Mouse (Mus musculus) heart, adult 2 months (tissue): ENCODE measurements at regions not wholly inside any gene's neighbourhood (a gene's known extent, or its start where the extent isn't known, plus 50 kb on each side); places are given as distances from the start of the nearest gene placed in this dataset.

Source experiments
- DNase-seq, 2 experiments: peaks; one replicate each; pipeline ENCODE4 v3.0.0; 2021
- H3K27ac ChIP-seq: fragments of 200-600 bp; 2 replicates; pipeline ENCODE4 v1.8.1; 2022
- H3K27me3 ChIP-seq: fragments of 200-500 bp; 2 replicates; pipeline ENCODE4 v1.6.1; 2012; ENCODE audit warnings: mild to moderate bottlenecking, low read length, inconsistent platforms, mixed read lengths; ENCODE audit not compliant: control insufficient read depth, insufficient read depth
- H3K36me3 ChIP-seq: fragments of 200-500 bp; 2 replicates; pipeline ENCODE4 v1.6.1; 2012; ENCODE audit warnings: low read length, inconsistent platforms; ENCODE audit not compliant: control insufficient read depth, insufficient read depth
- H3K4me1 ChIP-seq: fragments of 200-500 bp; 2 replicates; pipeline ENCODE4 v1.6.1; 2011; ENCODE audit warnings: low read length; ENCODE audit not compliant: control insufficient read depth, insufficient read depth
- H3K4me3 ChIP-seq: fragments of 200-600 bp; 2 replicates; pipeline ENCODE4 v1.8.1; 2022
- H3K79me2 ChIP-seq: fragments of 200-500 bp; replicated peaks from 2 replicates; pipeline ENCODE4 v1.6.1; 2012; ENCODE audit warnings: mild to moderate bottlenecking, inconsistent platforms, low read length, moderate library complexity, mixed read lengths; ENCODE audit not compliant: control insufficient read depth, insufficient read depth
- H3K9ac ChIP-seq: fragments of 200-500 bp; 2 replicates; pipeline ENCODE4 v1.6.1; 2012; ENCODE audit warnings: low read depth, mild to moderate bottlenecking, control low read depth, inconsistent platforms, low read length, mixed read lengths
- CTCF ChIP-seq: fragments of 200-600 bp; IDR thresholded peaks from 2 replicates; pipeline ENCODE4 v1.8.1; 2022; ENCODE audit warnings: antibody characterized with exemption, mild to moderate bottlenecking, moderate library complexity
- EP300 ChIP-seq: fragments of 200-500 bp; IDR thresholded peaks from 2 replicates; pipeline ENCODE4 v1.6.1; 2011; ENCODE audit warnings: low read depth, low read length, control low read depth; ENCODE audit not compliant: insufficient read depth
- POLR2A ChIP-seq: fragments of 200-500 bp; IDR thresholded peaks from 2 replicates; pipeline ENCODE4 v1.6.1; 2011; ENCODE audit warnings: mild to moderate bottlenecking, low read depth, low read length, control low read depth; ENCODE audit not compliant: insufficient read depth
- WGBS: fragments of 180-500 bp; shearing (Covaris S2); methylation state at CpG from one replicate; pipeline ENCODE4 v1.1.7; 2018; 5-methylcytosine and 5-hydroxymethylcytosine counted together
- intact Hi-C: fragments of 180-260 bp; cut with DNase I; formaldehyde crosslinking; loops from one replicate; pipeline ENCODE4 v1.15.1; 2025

GRCm38 (mm10) chr3:65891594-65891993 lies 66.5 kb downstream of the Ccnl1 start:
- DNase-seq: no peak
- intact Hi-C loops: no loop called here
- H3K79me2 ChIP-seq: no peaks in the 10 kb centered on the region
- H3K27ac ChIP-seq: no peak overlapping the region
- H3K36me3 ChIP-seq: no peaks in the 10 kb centered on the region
- H3K27me3 ChIP-seq: no peaks in the 10 kb centered on the region
- 84% methylated on average over 1 of the region's 1 CpGs for WGBS
- peaks cover 4% of the 10 kb centered on the region for H3K4me1 ChIP-seq
- H3K9ac ChIP-seq: no peak overlapping the region
- no peak overlapping the region for H3K4me3 ChIP-seq
- TF ChIP-seq EP300: no peak
- no peak for TF ChIP-seq POLR2A
- TF ChIP-seq CTCF: no peak

- Histone ChIP-seq H3K79me2 (no peaks in the 10 kb centered on the region), H3K4me3 (no peak overlapping the region), H3K27me3 (no peaks in the 10 kb centered on the region), H3K9ac (no peak overlapping the region), H3K36me3 (no peaks in the 10 kb centered on the region), H3K27ac (no peak overlapping the region), H3K4me1 (peaks cover 4% of the 10 kb centered on the region)
- DNase-seq: no peak
- intact Hi-C loops: no loop called here
- TF ChIP-seq CTCF: no peak
- no peak for TF ChIP-seq EP300
- no peak for TF ChIP-seq POLR2A
- 86% methylated on average over 2 of the region's 2 CpGs for WGBS
Observed at GRCm38 (mm10) chr3:65891139-65891538, 66.9 kb downstream of the Ccnl1 start.

- intact Hi-C loops: no loop called here
- TF ChIP-seq EP300 (0 out of 2 replicates have a peak, but pooled peaks have one; percentile 45), POLR2A (no peak), CTCF (no peak)
- no peak for DNase-seq
- 22% methylated on average over 3 of the region's 3 CpGs for WGBS
- H3K4me1 ChIP-seq: peaks cover 2% of the 10 kb centered on the region
- H3K9ac ChIP-seq: no peak overlapping the region
- no peak overlapping the region for H3K27ac ChIP-seq
- no peaks in the 10 kb centered on the region for H3K27me3 ChIP-seq
- H3K4me3 ChIP-seq: no peak overlapping the region
- H3K79me2 ChIP-seq: no peaks in the 10 kb centered on the region
- H3K36me3 ChIP-seq: no peaks in the 10 kb centered on the region
Observed at GRCm38 (mm10) chr3:65888921-65889320, 69.1 kb downstream of the Ccnl1 start.

GRCm38 (mm10) chr3:65884571-65885011 lies 73.5 kb downstream of the Ccnl1 start:
- Histone ChIP-seq H3K27me3 (no peaks in the 10 kb centered on the region), H3K79me2 (no peaks in the 10 kb centered on the region), H3K4me3 (no peak overlapping the region), H3K9ac (no peak overlapping the region), H3K4me1 (peaks cover 2% of the 10 kb centered on the region), H3K27ac (no peak overlapping the region), H3K36me3 (no peaks in the 10 kb centered on the region)
- intact Hi-C loops: no loop called here
- no peak for TF ChIP-seq CTCF
- no peak for TF ChIP-seq POLR2A
- TF ChIP-seq EP300: no peak
- 51% methylated on average over 10 of the region's 10 CpGs for WGBS
- DNase-seq: no peak

- 95% methylated on average over 2 of the region's 2 CpGs for WGBS
- intact Hi-C loops: no loop called here
- Histone ChIP-seq H3K36me3 (no peaks in the 10 kb centered on the region), H3K79me2 (no peaks in the 10 kb centered on the region), H3K27ac (no peak overlapping the region), H3K27me3 (no peaks in the 10 kb centered on the region), H3K9ac (no peak overlapping the region), H3K4me1 (no peaks in the 10 kb centered on the region), H3K4me3 (no peak overlapping the region)
- no peak for TF ChIP-seq EP300
- no peak for TF ChIP-seq CTCF
- TF ChIP-seq POLR2A: no peak
- DNase-seq: no peak
Observed at GRCm38 (mm10) chr3:65882123-65882522, 75.9 kb downstream of the Ccnl1 start.
